Mouse (Mus musculus) ES-E14 (cell line): ENCODE data around the gene Cox5b.

Experiments
- CHD2 ChIP-seq: IDR thresholded peaks from 2 replicates; pipeline ENCODE4 v1.6.1; 2014; ENCODE audit warnings: mild to moderate bottlenecking, low read depth, low read length, inconsistent platforms
- HCFC1 ChIP-seq: IDR thresholded peaks from 2 replicates; pipeline ENCODE4 v1.6.1; 2012; ENCODE audit warnings: low read length, inconsistent platforms, borderline replicate concordance; ENCODE audit not compliant: insufficient read depth
- MAFK ChIP-seq: IDR thresholded peaks from 2 replicates; pipeline ENCODE4 v1.6.1; 2014; ENCODE audit warnings: mild to moderate bottlenecking, low read depth, low read length, inconsistent platforms; ENCODE audit not compliant: insufficient read depth
- ZC3H11A ChIP-seq: IDR thresholded peaks from 2 replicates; pipeline ENCODE4 v1.6.1; 2012; ENCODE audit warnings: low read depth, mild to moderate bottlenecking, inconsistent platforms, low read length, borderline replicate concordance
- ZNF384 ChIP-seq: IDR thresholded peaks from 2 replicates; pipeline ENCODE4 v1.6.1; 2012; ENCODE audit warnings: low read depth, low read length, inconsistent platforms

DNA sequence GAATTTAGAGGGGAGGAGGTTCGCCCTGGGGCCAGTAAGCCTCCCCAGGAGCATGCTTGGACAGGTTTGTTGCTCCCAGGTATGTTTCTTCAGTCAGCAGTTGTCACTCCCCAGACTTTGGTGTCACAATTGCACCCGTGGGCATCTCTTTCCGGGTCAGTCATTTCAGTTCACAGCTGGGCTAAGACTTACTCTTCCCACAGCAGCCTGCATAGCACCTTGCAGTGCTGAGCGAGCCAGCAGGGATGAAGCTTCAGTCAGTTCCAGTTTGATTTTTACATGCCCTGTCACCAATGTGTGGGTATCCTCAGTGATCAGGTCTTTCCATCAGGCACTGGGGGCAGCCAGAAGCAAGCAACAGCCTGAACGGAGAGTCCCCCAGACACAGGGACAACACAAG, 5.8 kb downstream of the Cox5b start:
- no peak for TF ChIP-seq HCFC1
- no peak for TF ChIP-seq ZC3H11A
- TF ChIP-seq CHD2 = no peak
- no peak for TF ChIP-seq ZNF384
- TF ChIP-seq MAFK = no peak
